Mouse (Mus musculus) forebrain, embryonic 14.5 days (tissue): ENCODE results near the gene Elovl5. TPM values are rescaled to one million over a fixed set of nuclear protein-coding genes. Genes with fewer than 3 reads are reported as not detected.

Experiments used
- ATAC-seq: fragments of 200-750 bp; cut with Nextera tagmentation; 2 replicates; pipeline ENCODE4 v1.8.0; 2017; ENCODE audit warnings: mild to moderate bottlenecking, moderate library complexity
- DNase-seq: peaks from one replicate; pipeline ENCODE4 v3.0.0-alpha.2; 2015; ENCODE audit warnings: low spot score
- H3K27ac ChIP-seq: fragments of 300-500 bp; sonication (generic); 2 replicates; pipeline ENCODE4 v1.5.1; 2014; ENCODE audit warnings: low read depth, mild to moderate bottlenecking, control low read depth, low read length, moderate library complexity
- H3K27me3 ChIP-seq: fragments of 300-500 bp; sonication (generic); replicated peaks from 2 replicates; pipeline ENCODE4 v1.6.1; 2014; ENCODE audit warnings: low read length, control low read depth, mixed read lengths; ENCODE audit not compliant: control insufficient read depth, insufficient read depth
- H3K36me3 ChIP-seq: fragments of 300-500 bp; sonication (generic); 2 replicates; pipeline ENCODE4 v1.6.1; 2014; ENCODE audit warnings: low read length, control low read depth; ENCODE audit not compliant: control insufficient read depth, insufficient read depth
- H3K4me1 ChIP-seq: fragments of 300-500 bp; sonication (generic); 2 replicates; pipeline ENCODE4 v1.6.1; 2014; ENCODE audit warnings: antibody characterized with exemption, low read length, control low read depth; ENCODE audit not compliant: control insufficient read depth, insufficient read depth
- H3K4me2 ChIP-seq: fragments of 300-500 bp; sonication (generic); 2 replicates; pipeline ENCODE4 v1.6.1; 2014; ENCODE audit warnings: mild to moderate bottlenecking, control low read depth, low read length
- H3K4me3 ChIP-seq: fragments of 300-500 bp; sonication (generic); 2 replicates; pipeline ENCODE4 v1.5.1; 2014; ENCODE audit warnings: low read depth, low read length, control low read depth
- H3K9ac ChIP-seq: fragments of 300-500 bp; sonication (generic); 2 replicates; pipeline ENCODE4 v1.6.1; 2014; ENCODE audit warnings: mild to moderate bottlenecking, low read length, control low read depth, moderate library complexity
- H3K9me3 ChIP-seq: fragments of 300-500 bp; sonication (generic); replicated peaks from 2 replicates; pipeline ENCODE4 v1.6.1; 2016; ENCODE audit warnings: low read length, control low read depth, mixed read lengths; ENCODE audit not compliant: control insufficient read depth
- WGBS: fragments of 180-500 bp; shearing (Covaris S2); extraction: QIAGEN DNeasy Blood & Tissue Kit; methylation state at CpG from one replicate; pipeline ENCODE4 v1.1.7; 2014; 5-methylcytosine and 5-hydroxymethylcytosine counted together
- polyA plus RNA-seq: library from polyadenylated mRNA; unstranded; fragments of >200 nt; fragmentation: Nextera tagmentation; extraction: Ambion mirVana; gene quantifications from 2 replicates; pipeline ENCODE4 v1.2.1, GENCODE M21; 2014

Gene Elovl5
- polyA plus RNA-seq, 1 experiment from 2014 or later: 66.9 TPM

DNA sequence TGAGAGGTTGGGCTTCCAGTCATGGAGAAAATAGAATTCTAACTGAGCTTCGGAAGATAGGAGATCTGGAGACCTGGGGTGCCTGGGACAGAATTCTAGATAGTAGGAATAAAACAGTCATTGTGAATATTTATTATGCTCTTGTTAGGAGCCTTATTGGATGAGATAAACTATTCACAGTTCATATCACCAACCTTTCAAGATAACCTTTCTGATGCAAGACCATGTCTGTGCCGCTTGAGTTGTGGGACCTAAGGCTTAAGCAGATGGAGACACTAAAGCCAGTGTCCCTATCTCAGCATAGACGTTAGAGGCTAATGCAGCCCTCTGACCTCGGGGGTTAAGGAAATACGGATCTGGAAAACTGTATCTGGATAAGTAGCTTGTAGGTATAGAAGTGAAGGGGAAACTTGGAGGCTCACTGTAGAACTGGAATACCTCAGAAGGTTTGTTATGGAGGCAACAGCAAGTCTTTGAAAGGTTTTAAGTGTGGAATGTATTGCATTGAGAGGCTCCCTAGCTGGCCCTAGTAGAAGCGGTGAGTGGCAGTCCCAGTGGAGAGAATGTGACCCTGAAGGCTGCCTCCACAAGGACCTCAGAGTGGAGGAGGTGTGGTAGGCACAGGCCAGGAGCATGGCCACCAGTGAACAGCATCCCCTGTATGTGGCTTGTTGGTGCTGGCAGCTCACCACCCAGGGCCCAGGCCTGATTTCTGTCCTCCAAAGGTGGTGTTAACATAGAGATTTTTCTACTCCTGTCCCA lies 52.2 kb downstream of the Elovl5 start:
- no peak overlapping the region for H3K9ac ChIP-seq
- H3K4me3 ChIP-seq: no peak overlapping the region
- DNase-seq: no peak
- ATAC-seq: no peak
- H3K4me2 ChIP-seq: no peak overlapping the region
- 91% methylated on average over 6 of the region's 6 CpGs for WGBS
- H3K4me1 ChIP-seq: 0 out of 2 replicates have a peak, but pooled peaks cover 2% of the 10 kb centered on the region
- H3K36me3 ChIP-seq: no peaks in the 10 kb centered on the region
- no peak overlapping the region for H3K27ac ChIP-seq
- H3K9me3 ChIP-seq: no peaks in the 10 kb centered on the region
- H3K27me3 ChIP-seq: no peaks in the 10 kb centered on the region

DNA sequence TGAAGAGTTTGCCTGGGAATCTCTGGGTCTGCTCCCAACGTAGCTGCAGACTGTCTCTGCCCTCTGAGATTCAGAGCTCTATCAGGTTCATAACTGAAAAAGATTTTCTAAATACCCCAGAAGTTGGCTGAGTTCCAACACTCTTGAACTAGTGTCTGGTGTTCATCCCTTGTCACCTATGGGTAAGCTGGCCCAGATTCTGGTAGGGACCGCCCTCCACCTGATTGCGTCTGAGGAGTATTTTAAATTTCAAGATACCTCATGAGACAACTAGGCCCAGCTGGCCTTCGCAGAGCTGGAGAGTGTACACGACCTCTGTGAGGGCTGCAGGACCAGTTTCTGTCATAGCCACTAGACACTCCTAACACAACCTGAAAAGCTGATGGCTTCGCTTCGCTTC lies 61.8 kb downstream of the Elovl5 start:
- H3K27me3 ChIP-seq: no peaks in the 10 kb centered on the region
- H3K36me3 ChIP-seq: peaks cover 59% of the 10 kb centered on the region
- H3K9ac ChIP-seq: no peak overlapping the region
- ATAC-seq (no peak), DNase-seq (no peak)
- no peaks in the 10 kb centered on the region for H3K4me1 ChIP-seq
- no peak overlapping the region for H3K4me2 ChIP-seq
- H3K27ac ChIP-seq: no peak overlapping the region
- 94% methylated on average over 7 of the region's 7 CpGs for WGBS
- no peaks in the 10 kb centered on the region for H3K9me3 ChIP-seq
- no peak overlapping the region for H3K4me3 ChIP-seq

DNA sequence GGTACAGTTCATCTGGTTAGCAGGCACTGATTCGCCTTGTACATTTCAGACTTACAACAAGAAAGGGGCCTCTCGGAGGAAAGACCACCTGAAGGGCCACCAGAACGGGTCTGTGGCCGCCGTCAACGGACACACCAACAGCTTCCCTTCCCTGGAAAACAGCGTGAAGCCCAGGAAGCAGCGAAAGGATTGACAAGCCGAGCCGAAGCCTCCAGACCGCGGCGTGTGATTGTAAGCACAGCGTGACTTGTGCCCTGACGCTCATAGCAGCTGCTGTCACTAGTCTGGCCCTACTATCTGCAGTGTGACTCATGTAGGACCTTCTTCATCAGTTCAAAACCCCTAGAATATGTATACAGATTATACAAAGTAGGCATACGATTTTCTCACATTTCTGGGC lies 65.5 kb downstream of the Elovl5 start:
- peaks cover 54% of the 10 kb centered on the region for H3K36me3 ChIP-seq
- no peak overlapping the region for H3K4me3 ChIP-seq
- H3K9me3 ChIP-seq: no peaks in the 10 kb centered on the region
- ATAC-seq (no peak), DNase-seq (no peak)
- H3K27me3 ChIP-seq: no peaks in the 10 kb centered on the region
- H3K9ac ChIP-seq: no peak overlapping the region
- no peak overlapping the region for H3K4me2 ChIP-seq
- 95% methylated on average over 16 of the region's 16 CpGs for WGBS
- H3K27ac ChIP-seq: no peak overlapping the region
- no peaks in the 10 kb centered on the region for H3K4me1 ChIP-seq

DNA sequence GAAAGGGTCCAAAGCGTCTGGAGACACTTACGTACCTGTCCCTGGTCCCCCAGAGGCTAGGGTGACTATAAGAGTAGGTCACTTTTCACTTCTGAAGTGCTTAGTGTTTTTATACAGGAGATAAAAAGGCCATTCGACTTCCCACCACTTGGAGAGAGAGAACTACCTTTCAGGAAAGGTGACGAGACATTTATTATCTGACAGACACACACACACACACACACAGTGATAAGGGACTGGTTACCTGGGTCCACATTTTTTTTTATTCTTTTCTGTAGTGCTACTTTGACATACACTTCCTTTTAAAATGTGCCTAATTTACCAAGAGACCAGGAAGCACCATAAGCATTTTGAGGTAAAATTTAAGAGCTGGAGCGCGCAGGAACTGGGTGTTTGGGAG lies 66.4 kb downstream of the Elovl5 start:
- 89% methylated on average over 6 of the region's 6 CpGs for WGBS
- ATAC-seq (no peak), DNase-seq (no peak)
- Histone ChIP-seq H3K4me1 (no peaks in the 10 kb centered on the region), H3K9ac (no peak overlapping the region), H3K27ac (no peak overlapping the region), H3K36me3 (peaks cover 51% of the 10 kb centered on the region), H3K4me2 (no peak overlapping the region), H3K27me3 (no peaks in the 10 kb centered on the region), H3K9me3 (no peaks in the 10 kb centered on the region), H3K4me3 (no peak overlapping the region)

DNA sequence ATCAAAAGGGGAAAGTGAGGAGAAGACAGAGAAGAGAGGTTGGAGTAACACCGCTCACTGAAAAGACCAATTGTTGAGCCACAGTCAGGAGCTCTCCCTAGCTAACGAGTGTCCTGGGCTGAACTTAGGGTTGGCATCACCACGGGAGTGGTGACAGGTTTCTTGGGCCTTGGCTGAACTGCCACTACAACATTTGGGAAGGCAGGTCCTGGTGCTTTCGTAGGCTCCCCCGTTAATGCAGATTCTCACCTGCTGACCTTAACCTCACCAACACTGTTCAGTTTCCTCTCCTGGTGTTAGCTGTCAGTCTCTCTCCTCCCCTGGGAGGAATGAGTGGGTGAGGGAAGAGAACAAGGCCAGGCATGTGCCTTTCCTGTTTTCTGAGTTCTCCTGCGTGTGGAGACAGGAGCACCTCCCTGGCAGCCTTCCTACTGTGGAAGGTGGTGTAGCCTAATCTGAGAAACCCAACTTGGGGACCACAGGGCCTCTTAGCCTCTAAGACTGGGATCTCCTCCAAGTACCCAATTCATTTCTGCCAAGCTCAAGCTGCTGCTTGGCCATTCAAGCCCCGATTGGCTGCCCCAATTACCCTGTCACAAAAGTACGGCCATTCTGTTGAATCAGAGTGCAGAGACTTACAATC lies 69.1 kb downstream of the Elovl5 start:
- Histone ChIP-seq H3K27me3 (no peaks in the 10 kb centered on the region), H3K27ac (no peak overlapping the region), H3K4me3 (no peak overlapping the region), H3K4me2 (no peak overlapping the region), H3K36me3 (peaks cover 29% of the 10 kb centered on the region; the same call in 1 of the 2 replicates), H3K9ac (no peak overlapping the region), H3K4me1 (no peaks in the 10 kb centered on the region), H3K9me3 (no peaks in the 10 kb centered on the region)
- DNase-seq (peak; percentile 62), ATAC-seq (peak; percentile 40; the same call in 1 of the 2 replicates)
- 52% methylated on average over 8 of the region's 8 CpGs for WGBS

DNA sequence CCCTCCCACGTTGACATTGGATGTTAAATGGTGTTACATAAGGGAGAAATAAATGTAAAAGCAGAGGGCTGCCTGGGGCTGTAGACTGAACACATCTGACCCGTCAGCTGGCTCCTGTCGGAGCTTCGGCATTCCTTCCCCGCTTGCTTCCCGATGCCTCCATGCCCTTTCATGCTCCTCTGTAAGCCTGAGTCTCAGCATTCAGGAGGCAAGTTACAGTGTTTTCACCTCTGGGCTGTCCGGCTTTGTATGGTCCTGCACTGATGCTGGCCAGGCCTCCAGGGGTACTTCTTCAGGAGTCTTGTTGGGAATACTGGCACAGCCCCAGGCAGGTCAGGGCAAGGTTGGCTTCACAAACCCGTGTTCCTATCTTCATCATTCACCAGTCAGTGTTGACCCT lies 72.5 kb downstream of the Elovl5 start:
- no peaks in the 10 kb centered on the region for H3K9me3 ChIP-seq
- ATAC-seq (no peak), DNase-seq (no peak)
- H3K27ac ChIP-seq: no peak overlapping the region
- 78% methylated on average over 8 of the region's 8 CpGs for WGBS
- no peaks in the 10 kb centered on the region for H3K27me3 ChIP-seq
- H3K4me1 ChIP-seq: no peaks in the 10 kb centered on the region
- H3K4me3 ChIP-seq: no peak overlapping the region
- peaks cover 6% of the 10 kb centered on the region; the same call in 1 of the 2 replicates for H3K36me3 ChIP-seq
- H3K9ac ChIP-seq: no peak overlapping the region
- H3K4me2 ChIP-seq: no peak overlapping the region

- no peaks in the 10 kb centered on the region for H3K9me3 ChIP-seq
- no peak overlapping the region for H3K27ac ChIP-seq
- H3K4me1 ChIP-seq: no peaks in the 10 kb centered on the region
- no peak overlapping the region for H3K4me2 ChIP-seq
- H3K27me3 ChIP-seq: no peaks in the 10 kb centered on the region
- ATAC-seq (no peak), DNase-seq (no peak)
- H3K4me3 ChIP-seq: no peak overlapping the region
- WGBS: 70% methylated on average over 8 of the region's 8 CpGs
- no peak overlapping the region for H3K9ac ChIP-seq
- peaks cover under 1% of the 10 kb centered on the region; the same call in 1 of the 2 replicates for H3K36me3 ChIP-seq
Measured at GRCm38 (mm10) chr9:77990278-77990677, 73.1 kb downstream of the Elovl5 start.

DNA sequence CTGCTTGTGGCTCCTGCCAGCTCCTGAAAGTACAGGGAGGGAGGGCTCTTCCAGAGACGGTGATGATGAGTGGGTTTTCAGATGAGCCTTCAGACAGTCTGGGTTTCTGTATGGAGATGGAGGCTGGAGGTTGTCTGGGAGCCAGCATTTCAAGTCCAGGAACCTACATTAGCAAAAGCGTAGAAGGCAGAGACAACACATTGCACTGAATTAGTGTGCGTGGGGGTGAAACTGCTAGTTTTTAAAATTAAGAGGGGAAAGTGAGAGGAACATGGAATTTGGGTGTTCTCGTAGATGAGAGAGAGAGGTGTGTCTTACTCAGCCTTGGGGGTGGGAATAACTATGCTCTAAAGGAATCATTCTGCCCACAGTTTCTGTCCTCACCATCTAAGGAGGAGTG lies 74.5 kb downstream of the Elovl5 start:
- WGBS: 91% methylated on average over 4 of the region's 4 CpGs
- H3K36me3 ChIP-seq: no peaks in the 10 kb centered on the region
- H3K4me1 ChIP-seq: no peaks in the 10 kb centered on the region
- H3K27me3 ChIP-seq: no peaks in the 10 kb centered on the region
- no peak overlapping the region for H3K4me3 ChIP-seq
- DNase-seq (no peak), ATAC-seq (no peak)
- H3K9ac ChIP-seq: no peak overlapping the region
- H3K9me3 ChIP-seq: no peaks in the 10 kb centered on the region
- no peak overlapping the region for H3K4me2 ChIP-seq
- H3K27ac ChIP-seq: no peak overlapping the region

GRCm38 (mm10) chr9:77992276-77992675 lies 75.1 kb downstream of the Elovl5 start:
- Histone ChIP-seq H3K4me2 (no peak overlapping the region), H3K27me3 (no peaks in the 10 kb centered on the region), H3K4me3 (no peak overlapping the region), H3K36me3 (no peaks in the 10 kb centered on the region), H3K4me1 (no peaks in the 10 kb centered on the region), H3K9me3 (no peaks in the 10 kb centered on the region), H3K27ac (no peak overlapping the region), H3K9ac (no peak overlapping the region)
- 90% methylated on average over 6 of the region's 6 CpGs for WGBS
- ATAC-seq (no peak), DNase-seq (no peak)
